Mouse (Mus musculus) Patski (cell line): ENCODE measurements at regions not wholly inside any gene's neighbourhood (a gene's known extent, or its start where the extent isn't known, plus 50 kb on each side); places are given as distances from the start of the nearest gene placed in this dataset.

ENCODE experiments used
- ATAC-seq: fragments of 100-300 bp; one replicate; pipeline ENCODE4 v1.8.0; 2021
- CTCF ChIA-PET: fragments of 350-600 bp; sonication (Branson Sonifier 250); formaldehyde crosslinking; loops from one replicate; lab custom pipeline; 2022; ENCODE audit warnings: inconsistent platforms; lab: Charles Lee
- POLR2A ChIA-PET: fragments of 350-600 bp; sonication (Branson Sonifier 250); formaldehyde crosslinking; loops from one replicate; lab custom pipeline; 2022; ENCODE audit warnings: antibody characterized with exemption, inconsistent platforms; lab: Charles Lee
- DNase-seq: peaks from one replicate; pipeline ENCODE4 v3.0.0-alpha.2; 2011; ENCODE audit warnings: low read depth, low spot score
- H3K27me3 ChIP-seq: fragments of 371-371 bp; one replicate; pipeline ENCODE4 v1.5.1; 2021
- CTCF ChIP-seq: fragments of 100-300 bp; IDR thresholded peaks from one replicate; pipeline ENCODE4 v1.5.1; 2021
- in situ Hi-C: fragments of 300-500 bp; cut with MboI; formaldehyde crosslinking; loops from 3 replicates; pipeline ENCODE4 v1.11.1; 2018; ENCODE audit warnings: low pct_unique_long_range_greater_than_20kb, mixed read lengths

- no peak for TF ChIP-seq CTCF
- POLR2A ChIA-PET, result no interaction called here
- CTCF ChIA-PET, result interaction anchor here (0.9 kb wide), 1 partner anchor 9 kb away, joined by 3 read pairs; no protein-coding TSS in a partner anchor
Measured at GRCm38 (mm10) chr1:102628061-102628460, 2140.3 kb upstream of the Cdh20 start.

DNA sequence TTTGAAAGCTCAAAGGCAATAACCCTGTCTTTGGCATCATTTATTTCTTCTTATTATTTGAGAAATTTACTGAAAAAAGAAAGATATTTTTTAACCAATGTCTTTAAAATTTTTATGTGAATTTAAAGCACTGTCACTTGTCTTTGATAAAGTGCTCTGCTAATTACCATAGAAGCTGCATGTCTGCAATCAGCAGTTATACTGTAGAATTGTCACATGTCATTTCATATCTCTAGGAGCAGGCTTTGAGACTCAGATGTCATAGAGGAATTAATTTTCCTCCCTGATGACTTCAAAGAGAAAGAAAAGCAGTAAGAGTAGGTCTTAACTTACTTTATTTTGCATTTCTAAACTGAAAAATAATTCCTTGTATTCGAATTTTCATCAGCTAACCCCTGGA, 2123.9 kb upstream of the Cdh20 start:
- CTCF ChIA-PET, result no interaction called here
- DNase-seq (no peak), ATAC-seq (no peak)
- H3K27me3 ChIP-seq, result no peaks in the 10 kb centered on the region
- no peak for TF ChIP-seq CTCF
- in situ Hi-C loops, result no loop called here
- POLR2A ChIA-PET, result no interaction called here

More at GRCm38 (mm10) chr1:102628061-102628460, 2140.3 kb upstream of the Cdh20 start:
- DNase-seq (peak; percentile 97), ATAC-seq (peak; percentile 100)
- in situ Hi-C loops, result no loop called here
- no peaks in the 10 kb centered on the region for H3K27me3 ChIP-seq

- ATAC-seq (no peak), DNase-seq (no peak)
- no peak for TF ChIP-seq CTCF
- CTCF ChIA-PET, result no interaction called here
- POLR2A ChIA-PET, result no interaction called here
- in situ Hi-C loops, result no loop called here
- no peaks in the 10 kb centered on the region for H3K27me3 ChIP-seq
Measured at GRCm38 (mm10) chr1:102687367-102688070, 2080.8 kb upstream of the Cdh20 start.

DNA sequence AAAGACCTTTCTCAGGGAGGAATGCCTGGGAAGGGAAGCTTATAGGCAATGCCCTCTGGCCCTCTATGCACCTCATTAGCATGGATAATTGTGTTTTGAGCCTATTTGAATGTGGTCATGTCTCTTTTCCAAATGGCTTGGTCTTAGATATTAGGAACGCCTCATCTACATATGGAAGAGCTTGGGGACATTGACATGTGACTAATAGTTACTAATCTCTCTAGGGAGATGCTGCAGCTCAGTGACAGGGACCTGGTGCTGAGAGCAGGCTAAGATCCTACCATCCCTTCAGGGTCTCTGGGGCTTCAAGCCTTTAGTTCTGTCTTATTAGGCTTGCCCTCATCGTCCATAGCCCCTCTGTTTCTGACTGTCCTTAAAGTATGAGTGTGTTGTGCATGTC, 2051.9 kb upstream of the Cdh20 start:
- POLR2A ChIA-PET, result no interaction called here
- no peak for TF ChIP-seq CTCF
- no peaks in the 10 kb centered on the region for H3K27me3 ChIP-seq
- ATAC-seq (no peak), DNase-seq (no peak)
- CTCF ChIA-PET, result no interaction called here
- in situ Hi-C loops, result no loop called here

DNA sequence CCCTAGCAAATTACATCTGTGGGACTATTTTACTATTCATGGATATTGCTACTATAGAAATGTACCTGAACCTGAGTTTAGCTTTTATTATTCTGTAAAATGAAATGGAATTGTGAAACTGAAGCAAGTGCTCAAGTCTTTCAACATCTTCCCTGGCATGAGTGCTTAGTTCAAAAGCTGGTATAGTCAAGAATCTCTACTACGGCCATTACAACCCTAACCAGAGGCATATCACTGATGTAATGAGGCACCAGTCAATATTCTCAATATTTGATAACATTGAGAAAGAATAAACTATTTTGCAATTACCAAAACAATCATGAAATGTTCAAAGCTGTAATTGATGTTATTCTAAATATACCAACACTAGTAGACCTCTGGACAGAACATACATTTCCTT, 2034.3 kb upstream of the Cdh20 start:
- ATAC-seq (no peak), DNase-seq (no peak)
- ChIA-PET CTCF (no interaction called here), POLR2A (no interaction called here)
- TF ChIP-seq CTCF, result no peak
- in situ Hi-C loops, result no loop called here
- H3K27me3 ChIP-seq, result no peaks in the 10 kb centered on the region

GRCm38 (mm10) chr1:102735392-102735791, 2032.9 kb upstream of the Cdh20 start:
- DNase-seq (no peak), ATAC-seq (no peak)
- no peak for TF ChIP-seq CTCF
- H3K27me3 ChIP-seq, result no peaks in the 10 kb centered on the region
- in situ Hi-C loops, result no loop called here
- ChIA-PET POLR2A (no interaction called here), CTCF (no interaction called here)

- CTCF ChIA-PET, result no interaction called here
- no peaks in the 10 kb centered on the region for H3K27me3 ChIP-seq
- DNase-seq (no peak), ATAC-seq (no peak)
- in situ Hi-C loops, result no loop called here
- TF ChIP-seq CTCF, result no peak
- POLR2A ChIA-PET, result no interaction called here
Measured at GRCm38 (mm10) chr1:102757941-102758340, 2010.4 kb upstream of the Cdh20 start.
